Mouse (Mus musculus): ENCODE measurements around the gene Plscr5.
"Not testable (repeated sequence)": the region's sequence is repeated elsewhere in the genome, so short reads cannot be mapped to it uniquely, and the experiment has no call there.

The Plscr5 gene

DNA sequence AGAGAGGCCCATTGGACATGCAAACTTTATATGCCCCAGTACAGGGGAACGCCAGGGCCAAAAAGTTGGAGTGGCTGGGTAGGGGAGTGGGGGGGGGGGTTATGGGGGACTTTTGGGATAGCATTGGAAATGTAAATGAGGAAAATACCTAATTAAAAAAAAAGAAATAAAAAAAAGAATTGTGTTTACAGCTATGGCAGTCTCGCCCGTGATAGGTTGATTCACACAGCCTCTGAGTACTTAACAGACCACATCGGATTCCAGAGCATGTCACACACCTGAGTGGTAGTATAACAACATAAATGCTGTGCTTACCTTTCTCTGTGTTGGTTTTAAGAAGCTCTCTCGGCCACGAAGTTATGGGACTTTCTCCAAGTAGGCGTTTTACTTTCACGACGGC is at the start of gene Plscr5:
Gene Plscr5 (plus strand): TSS at position 301 of the 400 bp plus-strand sequence.
- in situ Hi-C loops (cut with MboI, MseI), result not testable (repeated sequence)

DNA sequence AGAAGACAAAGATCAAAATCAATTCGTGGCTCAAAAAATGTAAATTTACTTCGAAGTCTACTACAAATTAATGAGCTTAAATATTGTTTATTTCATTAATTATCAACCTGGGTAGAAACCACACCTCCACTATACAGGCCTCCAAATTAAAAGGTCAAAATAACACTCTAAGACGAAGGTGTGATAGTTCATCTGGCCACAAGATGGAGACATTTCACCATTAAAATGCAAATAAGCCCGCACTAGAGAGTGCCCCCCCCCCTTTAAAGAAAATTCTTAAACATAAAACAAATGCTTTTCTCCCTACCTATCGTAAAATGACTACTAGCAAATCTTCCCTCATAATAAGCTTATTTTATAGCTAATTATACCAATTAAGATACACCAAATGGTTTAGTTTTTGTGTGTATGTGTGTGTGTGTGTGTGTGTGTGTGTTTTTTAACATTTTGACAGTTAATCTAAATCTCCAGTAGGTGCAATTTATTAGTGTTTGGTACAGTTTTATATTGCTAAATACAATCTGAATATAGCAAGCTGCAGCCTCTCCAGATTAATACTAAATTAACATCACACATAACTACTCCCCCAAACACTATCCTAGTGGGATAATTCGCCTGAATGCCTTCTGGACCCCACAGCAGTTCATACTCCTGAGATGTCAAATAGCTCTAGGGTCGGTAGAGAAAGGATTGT is 45.0 kb upstream of the Plscr5 start:
- in situ Hi-C loops (cut with MboI, MseI), result no loop called here

DNA sequence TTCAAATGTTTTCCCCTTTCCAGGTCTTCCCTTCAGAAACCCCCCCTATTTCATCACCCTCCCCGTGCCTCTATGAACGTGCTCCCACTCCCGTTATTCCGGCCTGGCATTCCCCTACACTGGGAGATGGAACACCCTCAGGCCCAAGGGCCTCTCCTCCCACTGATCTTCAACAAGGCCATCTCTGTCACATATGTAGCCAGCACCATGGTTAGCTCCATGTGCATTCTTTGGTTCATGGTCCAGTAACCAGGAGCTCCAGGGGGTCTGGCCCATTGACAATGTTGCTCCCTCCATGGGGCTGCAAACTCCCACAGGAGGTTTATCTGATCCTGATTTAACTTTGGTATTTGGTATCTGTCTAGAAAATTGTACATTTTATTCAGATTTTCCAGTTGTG is 30.5 kb upstream of the Plscr5 start:
- in situ Hi-C loops (cut with MboI, MseI), result loop anchor here (25.0 kb wide), 1 partner anchor 700 kb away; no protein-coding TSS in a partner anchor

DNA sequence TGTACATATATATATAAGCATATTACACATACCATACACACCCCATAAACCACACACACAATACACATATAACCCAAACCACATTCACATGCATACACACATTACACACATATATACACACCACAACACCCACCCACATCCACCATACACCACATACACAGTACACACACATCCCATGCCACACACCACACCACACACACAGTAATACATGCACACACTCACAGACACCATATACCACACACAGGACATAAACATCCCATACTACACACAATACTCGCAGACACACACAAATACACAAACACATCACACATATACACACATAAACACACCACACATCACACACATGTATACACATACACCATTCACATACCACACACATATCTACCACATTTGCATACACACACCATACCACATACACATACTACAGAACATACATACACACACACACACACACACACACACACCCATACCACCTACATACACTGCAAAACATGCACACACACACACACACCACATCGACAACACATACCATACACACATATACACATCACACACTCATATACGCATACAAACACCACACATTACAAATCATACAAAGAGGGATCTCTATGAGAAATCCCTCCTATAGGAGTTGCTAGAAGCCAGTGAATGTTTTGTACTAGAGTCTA is 19.3 kb upstream of the Plscr5 start:
- in situ Hi-C loops (cut with MboI, MseI), result loop anchor here (25.0 kb wide), 1 partner anchor 689 kb away; no protein-coding TSS in a partner anchor

DNA sequence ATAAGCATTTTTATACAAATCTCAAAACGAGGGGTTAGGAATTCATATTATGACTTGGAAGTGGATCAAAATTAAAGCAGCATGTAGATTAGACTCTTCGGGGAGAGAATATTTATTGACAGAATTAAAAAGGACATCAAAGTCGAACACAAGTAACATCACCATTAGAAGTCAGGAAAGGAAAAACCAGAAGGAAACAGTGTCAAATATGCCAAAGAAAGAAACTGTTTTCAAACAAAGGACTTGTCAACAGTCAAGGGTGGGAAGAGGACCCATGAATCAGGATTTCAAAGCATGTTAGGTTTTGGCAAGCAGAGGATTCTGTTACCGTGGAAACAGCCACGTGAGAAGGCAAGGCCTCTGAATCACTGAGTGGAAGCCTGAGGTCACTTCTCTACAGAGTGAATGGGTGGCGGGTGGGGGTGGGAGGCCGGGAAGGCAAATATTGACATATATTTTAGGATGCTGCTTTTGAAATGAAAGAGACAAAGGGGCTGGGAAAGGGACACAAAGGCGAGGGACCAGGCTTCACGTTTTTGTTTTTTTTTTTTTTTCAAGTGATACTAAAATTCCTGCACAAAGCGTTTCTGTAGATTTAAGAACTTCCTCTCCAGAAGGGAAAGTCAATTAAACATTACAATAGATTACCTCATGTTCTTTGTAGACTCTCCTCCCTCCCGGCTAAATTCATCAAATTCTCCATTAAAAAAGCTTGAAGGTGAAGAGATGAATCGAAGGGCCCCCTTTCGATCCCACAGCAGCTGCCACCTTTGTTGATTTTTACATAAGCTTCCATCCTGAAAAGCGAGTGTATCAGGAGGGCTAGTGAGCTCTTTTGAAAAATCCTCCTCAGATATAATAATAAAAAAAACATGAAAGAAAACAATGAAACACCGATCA is 18.3 kb upstream of the Plscr5 start:
- in situ Hi-C loops (cut with MboI, MseI), result loop anchor here (25.0 kb wide), 1 partner anchor 688 kb away; no protein-coding TSS in a partner anchor

DNA sequence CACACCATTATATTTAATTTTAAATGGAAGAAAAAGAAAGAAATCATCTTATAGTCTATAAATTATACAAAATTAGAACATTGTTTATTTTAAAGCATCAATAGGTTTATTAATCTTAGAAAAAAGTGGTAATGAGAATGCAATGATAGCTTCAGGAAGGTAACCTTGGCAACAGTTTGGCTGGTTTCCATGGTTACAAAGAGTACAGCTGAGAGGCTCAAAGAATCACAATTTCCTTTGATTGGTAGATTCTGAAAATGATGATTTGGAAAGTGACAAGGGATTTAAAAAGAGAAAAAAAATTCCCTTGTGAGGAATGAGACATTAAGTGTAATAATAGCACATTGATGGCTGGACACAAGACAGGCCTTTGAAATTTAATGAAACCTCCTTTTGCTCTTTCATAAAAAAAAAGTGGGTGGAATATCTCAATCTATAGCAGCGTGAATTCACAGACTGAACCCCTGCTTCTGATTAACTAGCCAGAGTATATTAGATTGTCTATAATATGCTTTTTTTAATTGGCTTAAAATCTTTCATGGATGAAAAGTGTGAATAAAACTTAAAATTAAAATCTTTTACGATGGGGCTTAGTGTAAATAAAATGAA is 13.8 kb upstream of the Plscr5 start:
- in situ Hi-C loops (cut with MboI, MseI), result no loop called here

DNA sequence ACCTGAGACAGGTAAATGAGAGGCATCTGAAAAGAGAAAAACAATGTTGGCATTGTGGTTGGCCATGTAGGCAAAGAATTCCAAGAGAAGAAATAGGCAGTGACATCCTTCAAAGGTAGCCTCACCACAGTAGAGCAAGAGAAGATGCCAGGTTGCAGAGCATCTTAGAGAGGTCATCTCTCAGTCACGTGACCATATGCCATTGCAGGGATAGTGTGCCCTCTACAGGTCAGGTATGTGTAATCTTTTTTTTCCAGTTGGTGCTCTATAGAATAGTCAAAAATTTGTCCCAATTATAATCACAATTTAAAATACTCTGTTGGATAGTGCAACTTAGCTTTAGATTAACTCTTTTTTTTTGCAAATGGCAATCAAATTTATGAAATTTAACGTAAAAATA is 1.4 kb upstream of the Plscr5 start:
- in situ Hi-C loops (cut with MboI, MseI), result no loop called here

DNA sequence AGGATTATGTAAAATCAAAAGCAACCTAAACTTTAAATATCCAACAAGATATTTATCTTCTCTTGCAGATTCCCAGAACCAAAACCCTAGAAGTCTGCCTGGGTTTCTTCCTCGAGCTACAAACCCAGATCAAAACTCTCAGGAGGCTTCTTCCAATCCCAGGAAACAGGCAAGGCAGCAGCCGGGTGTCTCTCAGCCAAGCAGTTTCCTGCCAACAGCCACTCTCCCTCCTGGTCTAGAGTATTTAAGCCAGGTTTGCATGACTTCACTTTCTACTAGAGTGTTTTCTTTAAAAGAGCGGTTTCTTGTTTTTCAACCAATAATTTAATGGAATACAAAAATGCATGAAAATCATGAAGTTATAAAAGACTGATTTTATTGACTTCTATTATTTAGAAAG is 5.7 kb downstream of the Plscr5 start:
- in situ Hi-C loops (cut with MboI, MseI), result no loop called here

DNA sequence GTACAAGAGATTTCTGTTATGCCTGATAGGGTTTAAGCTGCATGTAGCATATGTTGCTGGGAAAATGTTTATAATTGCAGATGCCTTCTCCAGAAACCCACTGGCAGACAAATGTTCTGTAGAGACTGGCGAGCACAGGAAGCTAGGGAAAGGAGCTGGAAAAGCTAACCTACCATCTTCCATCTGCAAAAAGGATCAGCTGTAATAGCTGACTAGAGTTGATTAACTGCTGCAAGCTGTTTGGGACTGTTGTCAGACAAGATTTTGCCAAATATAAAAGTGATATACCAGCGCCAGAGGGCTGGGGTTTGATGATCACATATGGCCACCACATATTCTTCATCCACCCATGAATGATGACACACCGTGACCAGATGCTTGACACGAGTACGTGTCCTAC is 6.8 kb downstream of the Plscr5 start:
- in situ Hi-C loops (cut with MboI, MseI), result no loop called here

DNA sequence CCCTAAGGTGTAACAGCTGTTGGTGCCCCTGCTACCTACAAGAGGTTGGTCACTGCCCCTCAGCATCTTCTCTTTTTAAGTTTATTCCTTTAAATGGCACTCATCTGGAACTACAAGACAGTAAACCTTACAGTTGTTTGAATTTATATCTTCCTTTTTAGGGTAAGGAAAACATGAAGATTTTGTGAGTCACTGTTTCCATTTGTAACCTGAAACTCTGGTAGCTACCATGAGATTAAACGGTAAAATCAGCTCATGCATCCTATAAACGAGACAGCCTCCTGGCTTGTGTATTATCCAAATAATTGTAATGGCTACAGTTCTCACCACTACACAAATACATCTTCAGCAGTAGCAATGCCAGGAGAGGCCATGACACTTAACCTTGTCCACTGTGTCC is 11.7 kb downstream of the Plscr5 start:
- in situ Hi-C loops (cut with MboI, MseI), result no loop called here

DNA sequence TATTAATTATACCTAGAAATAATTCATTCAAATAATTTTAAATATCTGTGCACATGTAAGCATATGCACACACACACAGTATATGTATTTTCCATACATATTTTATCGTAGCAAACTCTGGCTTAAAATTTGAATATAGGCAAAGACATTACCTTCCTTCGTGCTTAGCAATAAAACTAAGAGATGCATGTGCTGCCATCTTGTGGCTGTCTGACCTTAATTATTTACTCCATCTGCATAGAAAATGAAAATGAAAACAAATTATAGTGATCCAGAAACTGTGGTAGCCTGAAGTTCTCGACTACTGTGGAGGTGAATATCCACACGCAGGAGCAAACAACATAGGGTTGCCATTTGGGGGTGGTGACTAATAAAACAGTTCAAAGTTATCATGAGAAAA is 14.6 kb downstream of the Plscr5 start:
- in situ Hi-C loops (cut with MboI, MseI), result loop anchor here (5.0 kb wide), 1 partner anchor 180 kb away; no protein-coding TSS in a partner anchor

DNA sequence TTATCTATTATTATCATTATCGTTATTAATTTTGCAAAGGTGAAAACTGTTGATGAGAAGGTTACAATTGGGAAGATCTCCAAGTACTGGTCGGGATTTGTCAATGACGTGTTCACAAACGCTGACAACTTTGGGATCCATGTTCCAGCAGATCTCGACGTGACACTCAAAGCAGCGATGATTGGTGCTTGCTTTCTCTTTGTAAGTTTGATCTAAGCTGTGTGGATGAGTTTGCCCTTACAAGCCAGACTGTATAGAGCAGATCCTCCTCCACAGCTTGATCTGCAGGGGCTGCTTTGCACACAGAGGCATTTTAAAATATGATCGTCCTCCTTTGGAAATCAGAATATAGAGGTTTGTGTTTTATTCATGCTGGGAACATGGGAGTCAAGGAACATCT is 15.0 kb downstream of the Plscr5 start:
- in situ Hi-C loops (cut with MboI, MseI), result loop anchor here (5.0 kb wide), 1 partner anchor 180 kb away; no protein-coding TSS in a partner anchor

DNA sequence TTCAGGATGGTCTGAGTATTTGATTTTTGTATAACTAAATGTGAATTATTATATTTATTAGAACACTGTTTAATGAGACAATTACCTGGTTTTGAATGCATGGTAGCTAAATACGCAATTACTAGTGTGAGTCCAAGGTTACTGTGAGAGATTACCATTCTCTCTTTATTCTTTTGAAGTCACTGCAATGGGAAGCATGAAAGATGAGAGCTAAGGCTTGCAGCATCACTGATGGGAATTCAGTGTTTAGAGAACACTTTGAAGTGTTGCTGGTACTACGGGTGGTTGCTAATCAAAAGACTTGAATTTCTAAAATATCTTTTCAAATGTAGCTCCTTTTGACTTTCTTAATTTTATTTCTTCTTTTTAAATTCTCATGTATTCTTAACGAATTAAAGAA is 17.1 kb downstream of the Plscr5 start:
- in situ Hi-C loops (cut with MboI, MseI), result loop anchor here (5.0 kb wide), 2 partner anchors 177 to 402 kb away; no protein-coding TSS in a partner anchor

DNA sequence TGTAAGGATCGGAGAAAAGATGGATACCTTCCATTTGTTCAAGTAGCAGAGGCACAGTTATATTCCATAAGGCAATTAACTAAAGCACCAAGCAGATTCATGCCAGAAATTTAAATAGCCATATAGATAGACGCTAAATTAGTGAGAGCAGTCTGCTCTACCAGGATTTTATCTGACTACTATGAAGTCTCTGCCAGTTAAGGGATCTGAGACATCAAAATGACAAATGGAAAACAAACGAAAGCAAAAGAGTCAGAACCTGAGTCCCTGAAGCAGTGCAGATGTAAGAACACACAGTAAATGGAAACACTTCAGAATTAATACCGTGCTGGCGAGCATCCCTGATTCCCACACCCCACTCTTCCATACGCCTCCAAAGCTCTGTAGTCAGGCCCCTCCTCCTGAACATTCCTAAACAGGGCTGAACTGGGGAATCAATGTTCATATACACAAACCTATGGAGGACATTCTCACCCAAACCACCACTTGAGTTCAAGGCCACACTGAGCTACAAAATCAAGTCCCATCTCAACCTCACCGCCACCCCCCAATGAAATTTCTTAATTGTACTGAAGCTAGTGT is 17.7 kb downstream of the Plscr5 start:
- in situ Hi-C loops (cut with MboI, MseI), result loop anchor here (5.0 kb wide), 1 partner anchor 402 kb away; no protein-coding TSS in a partner anchor

DNA sequence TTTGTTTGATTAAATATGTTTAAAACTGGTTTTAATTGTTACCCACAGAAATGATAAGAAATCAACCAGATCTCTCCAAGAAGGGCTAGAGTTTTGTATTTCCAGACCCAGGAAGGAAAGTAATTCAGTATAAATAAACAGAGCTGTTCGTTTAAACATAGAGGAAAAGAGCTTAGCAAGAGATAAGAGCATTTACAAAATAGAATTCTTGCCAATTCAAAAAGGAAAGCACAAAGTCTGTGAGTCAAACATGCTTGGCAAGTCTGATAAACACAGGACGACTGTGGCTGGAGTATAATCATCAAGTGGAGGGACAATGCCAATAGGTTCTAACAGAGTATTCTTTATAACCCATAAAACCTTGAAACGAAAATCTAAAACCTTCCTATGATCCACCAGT is 18.3 kb downstream of the Plscr5 start:
- in situ Hi-C loops (cut with MboI, MseI), result loop anchor here (5.0 kb wide), 1 partner anchor 401 kb away; no protein-coding TSS in a partner anchor

DNA sequence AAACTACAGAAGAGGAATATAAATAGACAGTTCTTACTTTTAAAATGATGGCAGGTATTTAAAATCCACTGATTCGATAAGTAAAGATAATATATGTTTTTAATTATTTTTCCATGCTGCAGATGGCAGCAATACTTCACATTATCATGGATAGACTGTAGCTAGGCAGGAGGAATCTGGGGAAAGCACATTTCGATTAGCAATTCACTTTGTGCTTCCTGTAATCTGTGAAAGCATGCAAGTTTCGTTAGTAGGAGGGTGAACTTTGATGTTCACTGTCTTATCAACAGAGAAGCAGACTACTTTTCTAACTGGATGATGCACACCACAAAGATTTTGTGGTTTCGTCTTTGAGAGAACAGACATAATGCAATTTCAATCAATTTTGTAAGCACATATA is 24.7 kb downstream of the Plscr5 start:
- in situ Hi-C loops (cut with MboI, MseI), result no loop called here

DNA sequence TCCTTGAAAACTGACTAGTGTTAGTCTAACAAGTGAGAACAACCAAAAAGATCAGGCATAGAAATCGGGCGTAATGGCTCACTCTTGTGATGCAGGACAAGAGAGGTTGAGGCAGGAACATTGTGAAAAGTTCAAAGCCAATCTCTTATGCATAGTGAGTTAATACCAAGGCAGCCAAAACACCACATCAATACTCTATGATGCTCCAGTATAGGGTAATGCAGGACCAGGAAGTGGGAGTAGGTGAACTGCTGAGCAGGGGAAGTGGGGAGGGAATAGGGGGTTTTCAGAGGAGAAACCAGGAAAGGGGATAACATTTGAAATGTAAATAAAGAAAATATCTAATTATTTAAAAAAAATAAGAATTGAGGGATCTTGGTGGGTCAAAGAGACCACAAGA is 25.2 kb downstream of the Plscr5 start:
- in situ Hi-C loops (cut with MboI, MseI), result no loop called here

DNA sequence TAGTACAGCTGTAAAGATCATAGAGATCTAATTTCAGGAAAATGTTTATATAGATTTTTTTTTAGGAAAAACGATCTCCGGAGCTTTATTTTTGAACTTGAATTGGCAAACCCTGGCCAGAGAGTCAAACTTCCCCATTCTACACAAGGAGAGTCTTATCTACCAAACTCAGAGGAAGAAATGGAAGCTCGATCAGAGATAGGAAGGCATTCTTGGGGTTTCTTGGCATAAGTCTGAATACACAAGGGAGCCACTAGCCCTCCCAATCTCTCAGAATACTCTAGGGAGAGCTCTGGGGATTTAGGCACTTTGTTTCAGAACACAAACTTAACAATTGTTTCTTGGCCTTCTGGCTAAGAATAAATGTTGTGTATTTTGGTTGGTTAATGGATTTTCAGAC is 27.4 kb downstream of the Plscr5 start:
- in situ Hi-C loops (cut with MboI, MseI), result loop anchor here (10.0 kb wide), 1 partner anchor 245 kb away; no protein-coding TSS in a partner anchor

DNA sequence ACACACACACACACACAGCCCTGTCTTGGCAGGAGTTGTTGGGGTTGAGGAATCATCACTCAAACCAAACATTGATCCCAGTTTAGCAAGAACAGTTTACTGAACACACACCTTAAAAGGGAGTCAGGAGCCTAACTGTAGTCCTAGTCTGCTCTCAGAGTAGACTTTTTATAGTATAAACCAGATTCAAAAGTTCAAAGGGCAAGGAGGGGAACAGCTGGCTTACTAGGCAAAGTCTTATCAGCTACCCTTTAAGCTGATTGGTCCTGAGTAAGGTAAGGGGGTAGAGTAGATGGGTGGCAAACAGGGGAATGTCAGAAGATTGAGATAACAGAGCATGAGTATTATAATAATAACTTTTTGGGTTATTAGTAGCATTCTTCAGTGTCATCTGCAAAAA is 28.7 kb downstream of the Plscr5 start:
- in situ Hi-C loops (cut with MboI, MseI), result loop anchor here (10.0 kb wide), 1 partner anchor 243 kb away; no protein-coding TSS in a partner anchor

DNA sequence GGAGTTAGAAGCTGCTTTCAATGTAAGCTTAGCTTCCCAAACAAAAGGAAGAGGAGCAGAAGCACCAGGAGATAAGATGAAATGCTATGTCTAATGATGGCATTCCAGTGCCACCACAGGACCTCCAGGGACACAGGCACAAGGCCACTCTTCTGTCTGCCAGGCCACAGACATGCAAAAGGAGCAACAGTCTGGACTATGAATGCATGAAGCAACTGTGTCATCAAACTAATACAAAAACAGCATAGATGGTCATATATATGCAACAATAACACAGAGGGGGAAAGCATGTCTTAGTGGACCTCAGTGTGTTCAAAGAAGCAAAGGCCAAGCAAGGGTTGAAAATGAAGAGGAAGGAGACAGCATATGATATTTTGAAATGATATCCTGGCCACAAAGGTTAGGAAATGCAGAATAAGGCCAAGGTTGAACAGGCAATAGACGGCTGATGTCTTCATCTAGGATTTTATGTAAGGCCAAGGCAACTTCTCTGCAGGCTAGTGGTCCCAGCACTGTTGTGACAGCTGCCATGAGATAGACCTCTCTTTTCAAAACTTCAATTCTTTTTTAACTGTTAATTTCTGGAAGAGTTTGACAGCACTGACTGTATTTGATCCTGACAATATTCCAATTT is 32.0 kb downstream of the Plscr5 start:
- in situ Hi-C loops (cut with MboI, MseI), result loop anchor here (10.0 kb wide), 1 partner anchor 240 kb away; no protein-coding TSS in a partner anchor
